Mouse (Mus musculus): ENCODE data around the gene Tead2.

Tead2 gene

GRCm38 (mm10) chr7:45191803-45192363, 23.7 kb upstream of the Tead2 start:
- no peak for DNase-seq (ENCODE audit: low read depth, low spot score)

GRCm38 (mm10) chr7:45192585-45193310, 22.8 kb upstream of the Tead2 start:
- no peak for DNase-seq (ENCODE audit: low read depth, low spot score)

- no peak for DNase-seq (ENCODE audit: low read depth, low spot score)
Measured at GRCm38 (mm10) chr7:45193406-45193805, 22.1 kb upstream of the Tead2 start.

GRCm38 (mm10) chr7:45193871-45194785, 21.4 kb upstream of the Tead2 start:
- DNase-seq (ENCODE audit: low read depth, low spot score): no peak

- no peak for DNase-seq (ENCODE audit: low read depth, low spot score)
Measured at GRCm38 (mm10) chr7:45195341-45196175, 20.0 kb upstream of the Tead2 start.

GRCm38 (mm10) chr7:45196176-45196535, 19.4 kb upstream of the Tead2 start:
- no peak for DNase-seq (ENCODE audit: low read depth, low spot score)

GRCm38 (mm10) chr7:45196994-45197393, 18.6 kb upstream of the Tead2 start:
- no peak for DNase-seq (ENCODE audit: low read depth, low spot score)

- no peak for DNase-seq (ENCODE audit: low read depth, low spot score)
Measured at GRCm38 (mm10) chr7:45198435-45198834, 17.1 kb upstream of the Tead2 start.

GRCm38 (mm10) chr7:45198961-45199360, 16.6 kb upstream of the Tead2 start:
- no peak for DNase-seq (ENCODE audit: low read depth, low spot score)

GRCm38 (mm10) chr7:45202654-45203053, 12.9 kb upstream of the Tead2 start:
- no peak for DNase-seq (ENCODE audit: low read depth, low spot score)

- peak; percentile 97 for DNase-seq (ENCODE audit: low read depth, low spot score)
Measured at GRCm38 (mm10) chr7:45204380-45205143, 11.0 kb upstream of the Tead2 start, which contains the start of gene Ccdc155. Gene Ccdc155, minus strand, starts transcription at chr7:45204892.

- DNase-seq (ENCODE audit: low read depth, low spot score): no peak
Measured at GRCm38 (mm10) chr7:45208260-45208659, 7.3 kb upstream of the Tead2 start.

- no peak for DNase-seq (ENCODE audit: low read depth, low spot score)
Measured at GRCm38 (mm10) chr7:45211070-45211469, 4.5 kb upstream of the Tead2 start.

GRCm38 (mm10) chr7:45211851-45212251, 3.7 kb upstream of the Tead2 start, which contains the start of gene Dkkl1:
Gene Dkkl1, minus strand, starts transcription at chr7:45212147.
- no peak for DNase-seq (ENCODE audit: low read depth, low spot score)

GRCm38 (mm10) chr7:45212356-45212755, 3.2 kb upstream of the Tead2 start:
- no peak for DNase-seq (ENCODE audit: low read depth, low spot score)

- no peak for DNase-seq (ENCODE audit: low read depth, low spot score)
Measured at GRCm38 (mm10) chr7:45213708-45214107, 1.8 kb upstream of the Tead2 start.

- no peak for DNase-seq (ENCODE audit: low read depth, low spot score)
Measured at GRCm38 (mm10) chr7:45216442-45217183, 1.1 kb downstream of the Tead2 start.

- DNase-seq (ENCODE audit: low read depth, low spot score): no peak
Measured at GRCm38 (mm10) chr7:45221680-45222079, 6.1 kb downstream of the Tead2 start.

- no peak for DNase-seq (ENCODE audit: low read depth, low spot score)
Measured at GRCm38 (mm10) chr7:45224826-45225225, 9.3 kb downstream of the Tead2 start.

GRCm38 (mm10) chr7:45226421-45226820, 10.9 kb downstream of the Tead2 start:
- DNase-seq (ENCODE audit: low read depth, low spot score): no peak
